Mouse (Mus musculus): ENCODE results near the gene Pigh. TPM values are rescaled to one million over a fixed set of nuclear protein-coding genes. Genes with fewer than 3 reads are reported as not detected.

The Pigh gene
- 28.4 and 34.4 TPM in 2 replicates for polyA plus RNA-seq (2016; fragmentation: Nextera tagmentation; extraction: Ambion mirVana)

- WGBS, result under 1% methylated on average over 53 of the region's 53 CpGs
- Histone ChIP-seq H3K36me3 (peaks cover 19% of the 10 kb centered on the region), H3K4me1 (peaks cover 18% of the 10 kb centered on the region), H3K27me3 (ENCODE audit: low read depth, poor library complexity, severe bottlenecking) (no peaks in the 10 kb centered on the region), H3K27ac (peak within 1 kb of the TSS; percentile 93), H3K9me3 (replicated peaks) (no peaks in the 10 kb centered on the region), H3K4me3 (peak within 1 kb of the TSS; percentile 69)
- DNase-seq (ENCODE audit: low spot score), result peak; percentile 91
Observed at GRCm38 (mm10) chr12:79089182-79089812, at the start of gene Pigh. Pigh (minus strand) TSS chr12:79089651.

GRCm38 (mm10) chr12:79138999-79139398 is 49.5 kb upstream of the Pigh start:
- no peak for DNase-seq (ENCODE audit: low spot score)
- no peak overlapping the region for H3K27ac ChIP-seq
- no peaks in the 10 kb centered on the region for H3K4me1 ChIP-seq
- no peaks in the 10 kb centered on the region for H3K36me3 ChIP-seq
- no peak overlapping the region for H3K4me3 ChIP-seq
- 0 out of 2 replicates have a peak, but pooled peaks cover 13% of the 10 kb centered on the region for H3K27me3 ChIP-seq (ENCODE audit: low read depth, poor library complexity, severe bottlenecking)
- no peaks in the 10 kb centered on the region for H3K9me3 ChIP-seq (replicated peaks)

- peaks cover 33% of the 10 kb centered on the region for H3K27me3 ChIP-seq (ENCODE audit: low read depth, poor library complexity, severe bottlenecking)
- no peaks in the 10 kb centered on the region for H3K4me1 ChIP-seq
- no peaks in the 10 kb centered on the region for H3K9me3 ChIP-seq (replicated peaks)
- no peak for DNase-seq (ENCODE audit: low spot score)
- no peaks in the 10 kb centered on the region for H3K36me3 ChIP-seq
- H3K4me3 ChIP-seq, result no peak overlapping the region
- WGBS, result 82% methylated on average over 7 of the region's 7 CpGs
- H3K27ac ChIP-seq, result no peak overlapping the region
Observed at GRCm38 (mm10) chr12:79136949-79137348, 47.5 kb upstream of the Pigh start.

GRCm38 (mm10) chr12:79135105-79135504 is 45.7 kb upstream of the Pigh start:
- no peak overlapping the region for H3K27ac ChIP-seq
- 52% methylated on average over 4 of the region's 4 CpGs for WGBS
- H3K4me1 ChIP-seq, result peaks cover 12% of the 10 kb centered on the region
- H3K27me3 ChIP-seq (ENCODE audit: low read depth, poor library complexity, severe bottlenecking), result peaks cover 52% of the 10 kb centered on the region
- no peaks in the 10 kb centered on the region for H3K36me3 ChIP-seq
- DNase-seq (ENCODE audit: low spot score), result no peak
- H3K9me3 ChIP-seq (replicated peaks), result no peaks in the 10 kb centered on the region
- H3K4me3 ChIP-seq, result no peak overlapping the region

GRCm38 (mm10) chr12:79134676-79135075 is 45.2 kb upstream of the Pigh start:
- H3K9me3 ChIP-seq (replicated peaks), result no peaks in the 10 kb centered on the region
- H3K36me3 ChIP-seq, result no peaks in the 10 kb centered on the region
- H3K27ac ChIP-seq, result no peak overlapping the region
- peaks cover 12% of the 10 kb centered on the region for H3K4me1 ChIP-seq
- peaks cover 56% of the 10 kb centered on the region for H3K27me3 ChIP-seq (ENCODE audit: low read depth, poor library complexity, severe bottlenecking)
- 56% methylated on average over 8 of the region's 8 CpGs for WGBS
- DNase-seq (ENCODE audit: low spot score), result no peak
- H3K4me3 ChIP-seq, result no peak overlapping the region

GRCm38 (mm10) chr12:79131706-79132460 is 42.4 kb upstream of the Pigh start:
- 34% methylated on average over 5 of the region's 5 CpGs for WGBS
- H3K36me3 ChIP-seq, result no peaks in the 10 kb centered on the region
- no peak overlapping the region for H3K27ac ChIP-seq
- peak overlapping the region; percentile 57; the same call in 1 of the 2 replicates for H3K4me3 ChIP-seq
- no peaks in the 10 kb centered on the region for H3K9me3 ChIP-seq (replicated peaks)
- peaks cover 12% of the 10 kb centered on the region for H3K4me1 ChIP-seq
- no peak for DNase-seq (ENCODE audit: low spot score)
- peaks cover 59% of the 10 kb centered on the region for H3K27me3 ChIP-seq (ENCODE audit: low read depth, poor library complexity, severe bottlenecking)

- under 1% methylated on average over 22 of the region's 22 CpGs for WGBS
- peaks cover 12% of the 10 kb centered on the region for H3K4me1 ChIP-seq
- no peak overlapping the region for H3K27ac ChIP-seq
- H3K36me3 ChIP-seq, result no peaks in the 10 kb centered on the region
- peaks cover 59% of the 10 kb centered on the region for H3K27me3 ChIP-seq (ENCODE audit: low read depth, poor library complexity, severe bottlenecking)
- peak overlapping the region; percentile 57 for H3K4me3 ChIP-seq
- DNase-seq (ENCODE audit: low spot score), result peak; percentile 52
- H3K9me3 ChIP-seq (replicated peaks), result no peaks in the 10 kb centered on the region
Observed at GRCm38 (mm10) chr12:79131178-79131675, 41.8 kb upstream of the Pigh start.

GRCm38 (mm10) chr12:79130299-79131177 is 41.1 kb upstream of the Pigh start, which contains the start of gene Arg2:
Arg2 (plus strand) TSS chr12:79130777.
- no peaks in the 10 kb centered on the region for H3K36me3 ChIP-seq
- no peak within 1 kb of the TSS for H3K27ac ChIP-seq
- WGBS, result under 1% methylated on average over 47 of the region's 47 CpGs
- H3K9me3 ChIP-seq (replicated peaks), result no peaks in the 10 kb centered on the region
- peaks cover 12% of the 10 kb centered on the region for H3K4me1 ChIP-seq
- H3K27me3 ChIP-seq (ENCODE audit: low read depth, poor library complexity, severe bottlenecking), result peaks cover 59% of the 10 kb centered on the region
- DNase-seq (ENCODE audit: low spot score), result peak; percentile 82
- H3K4me3 ChIP-seq, result peak within 1 kb of the TSS; percentile 57

- Histone ChIP-seq H3K36me3 (no peaks in the 10 kb centered on the region), H3K4me3 (no peak overlapping the region), H3K4me1 (no peaks in the 10 kb centered on the region), H3K27ac (no peak overlapping the region), H3K27me3 (ENCODE audit: low read depth, poor library complexity, severe bottlenecking) (no peaks in the 10 kb centered on the region), H3K9me3 (replicated peaks) (no peaks in the 10 kb centered on the region)
- DNase-seq (ENCODE audit: low spot score), result no peak
- 41% methylated on average over 3 of the region's 3 CpGs for WGBS
Observed at GRCm38 (mm10) chr12:79122820-79123219, 33.4 kb upstream of the Pigh start.

GRCm38 (mm10) chr12:79118991-79119390 is 29.5 kb upstream of the Pigh start:
- no peak overlapping the region for H3K4me3 ChIP-seq
- WGBS, result 93% methylated on average over 4 of the region's 4 CpGs
- H3K27ac ChIP-seq, result no peak overlapping the region
- no peaks in the 10 kb centered on the region for H3K4me1 ChIP-seq
- no peaks in the 10 kb centered on the region for H3K9me3 ChIP-seq (replicated peaks)
- DNase-seq (ENCODE audit: low spot score), result no peak
- no peaks in the 10 kb centered on the region for H3K27me3 ChIP-seq (ENCODE audit: low read depth, poor library complexity, severe bottlenecking)
- no peaks in the 10 kb centered on the region for H3K36me3 ChIP-seq

GRCm38 (mm10) chr12:79105312-79105711 is 15.9 kb upstream of the Pigh start:
- Histone ChIP-seq H3K4me3 (no peak overlapping the region), H3K36me3 (no peaks in the 10 kb centered on the region), H3K9me3 (replicated peaks) (no peaks in the 10 kb centered on the region), H3K27ac (no peak overlapping the region), H3K27me3 (ENCODE audit: low read depth, poor library complexity, severe bottlenecking) (no peaks in the 10 kb centered on the region), H3K4me1 (peaks cover 3% of the 10 kb centered on the region; the same call in 1 of the 2 replicates)
- WGBS, result 93% methylated on average over 5 of the region's 5 CpGs
- no peak for DNase-seq (ENCODE audit: low spot score)

- Histone ChIP-seq H3K9me3 (replicated peaks) (no peaks in the 10 kb centered on the region), H3K27me3 (ENCODE audit: low read depth, poor library complexity, severe bottlenecking) (no peaks in the 10 kb centered on the region), H3K4me1 (peaks cover 3% of the 10 kb centered on the region; the same call in 1 of the 2 replicates), H3K4me3 (no peak overlapping the region), H3K36me3 (no peaks in the 10 kb centered on the region), H3K27ac (no peak overlapping the region)
- 64% methylated on average over 2 of the region's 2 CpGs for WGBS
- no peak for DNase-seq (ENCODE audit: low spot score)
Observed at GRCm38 (mm10) chr12:79104544-79104943, 15.1 kb upstream of the Pigh start.
